Mouse (Mus musculus) midbrain, embryonic 16.5 days (tissue): ENCODE measurements at regions not wholly inside any gene's neighbourhood (a gene's known extent, or its start where the extent isn't known, plus 50 kb on each side); places are given as distances from the start of the nearest gene placed in this dataset.

Experiments
- ATAC-seq: fragments of 200-750 bp; cut with Nextera tagmentation; 2 replicates; pipeline ENCODE4 v1.8.0; 2017; ENCODE audit warnings: moderate TSS enrichment
- H3K27ac ChIP-seq: fragments of 300-500 bp; sonication (generic); 2 replicates; pipeline ENCODE4 v1.5.1; 2014; ENCODE audit warnings: mild to moderate bottlenecking, low read length, mixed read lengths
- H3K27me3 ChIP-seq: fragments of 300-500 bp; sonication (generic); 2 replicates; pipeline ENCODE4 v1.6.1; 2014; ENCODE audit warnings: low read depth, low read length, mixed read lengths; ENCODE audit not compliant: control insufficient read depth, insufficient read depth
- H3K36me3 ChIP-seq: fragments of 300-500 bp; sonication (generic); 2 replicates; pipeline ENCODE4 v1.6.1; 2014; ENCODE audit warnings: mild to moderate bottlenecking, low read length, moderate library complexity, mixed read lengths; ENCODE audit not compliant: control insufficient read depth, insufficient read depth
- H3K4me1 ChIP-seq: fragments of 300-500 bp; sonication (generic); 2 replicates; pipeline ENCODE4 v1.6.1; 2014; ENCODE audit warnings: mild to moderate bottlenecking, low read length, mixed read lengths; ENCODE audit not compliant: control insufficient read depth, insufficient read depth
- H3K4me2 ChIP-seq: fragments of 300-500 bp; sonication (generic); 2 replicates; pipeline ENCODE4 v1.6.1; 2014; ENCODE audit warnings: mild to moderate bottlenecking, low read length, mixed read lengths
- H3K4me3 ChIP-seq: fragments of 300-500 bp; sonication (generic); 2 replicates; pipeline ENCODE4 v1.5.1; 2014; ENCODE audit warnings: low read depth, mild to moderate bottlenecking, low read length, moderate library complexity, mixed read lengths
- H3K9ac ChIP-seq: fragments of 300-500 bp; sonication (generic); 2 replicates; pipeline ENCODE4 v1.6.1; 2014; ENCODE audit warnings: low read depth, low read length, mixed read lengths
- H3K9me3 ChIP-seq: fragments of 300-500 bp; sonication (generic); replicated peaks from 2 replicates; pipeline ENCODE4 v1.6.1; 2014; ENCODE audit warnings: mild to moderate bottlenecking, low read length, mixed read lengths; ENCODE audit not compliant: control insufficient read depth, poor library complexity, severe bottlenecking
- WGBS: fragments of 180-500 bp; shearing (Covaris S2); extraction: QIAGEN DNeasy Blood & Tissue Kit; methylation state at CpG from one replicate; pipeline ENCODE4 v1.1.7; 2014; 5-methylcytosine and 5-hydroxymethylcytosine counted together

DNA sequence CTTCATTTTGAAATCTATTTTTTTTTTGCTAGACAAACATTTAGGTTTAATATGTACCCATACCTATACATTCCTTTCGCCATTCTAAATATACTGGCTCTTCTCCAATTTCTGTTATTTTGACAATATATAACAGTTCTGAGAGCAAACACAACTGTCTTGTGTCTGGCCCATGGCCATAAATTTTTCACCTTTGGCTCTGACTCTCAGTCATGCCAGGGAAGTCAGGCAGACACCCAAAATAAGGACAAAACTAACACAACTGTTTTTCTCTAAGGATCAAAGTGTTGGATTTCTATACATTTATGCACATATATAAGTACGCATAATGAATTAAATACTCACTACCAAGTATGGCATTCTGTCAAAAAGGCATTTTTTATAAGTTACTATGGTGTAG, 331.3 kb downstream of the Gja1 start:
- H3K4me3 ChIP-seq, result no peak overlapping the region
- H3K4me1 ChIP-seq, result no peaks in the 10 kb centered on the region
- no peak for ATAC-seq
- H3K9me3 ChIP-seq, result no peaks in the 10 kb centered on the region
- no peak overlapping the region for H3K27ac ChIP-seq
- no peaks in the 10 kb centered on the region for H3K36me3 ChIP-seq
- no peak overlapping the region for H3K9ac ChIP-seq
- H3K27me3 ChIP-seq, result no peaks in the 10 kb centered on the region
- no peak overlapping the region for H3K4me2 ChIP-seq
- 93% methylated on average over 2 of the region's 2 CpGs for WGBS

DNA sequence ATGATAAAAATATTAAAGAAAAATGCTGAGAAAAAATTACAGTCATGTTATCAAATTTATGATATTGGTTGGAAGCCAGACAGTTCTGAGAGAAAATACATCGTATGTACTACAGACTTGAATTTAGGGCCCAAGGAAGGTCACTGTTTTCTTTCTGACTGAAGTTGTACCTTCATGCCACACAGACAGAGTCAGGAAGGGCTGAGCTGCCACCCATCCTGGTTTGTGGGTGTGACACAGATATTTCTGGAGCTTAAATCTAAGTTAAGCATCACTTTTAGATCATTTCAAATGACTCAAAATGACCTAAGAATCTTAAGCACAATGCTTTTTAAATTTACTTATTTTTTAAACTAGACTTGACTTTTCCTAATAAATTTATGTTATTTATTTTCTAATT, 331.8 kb downstream of the Gja1 start:
- no peak overlapping the region for H3K9ac ChIP-seq
- WGBS, result 86% methylated on average over 1 of the region's 1 CpGs
- no peak for ATAC-seq
- H3K27me3 ChIP-seq, result no peaks in the 10 kb centered on the region
- no peaks in the 10 kb centered on the region for H3K9me3 ChIP-seq
- H3K4me1 ChIP-seq, result no peaks in the 10 kb centered on the region
- no peak overlapping the region for H3K4me3 ChIP-seq
- H3K36me3 ChIP-seq, result no peaks in the 10 kb centered on the region
- H3K27ac ChIP-seq, result no peak overlapping the region
- no peak overlapping the region for H3K4me2 ChIP-seq

DNA sequence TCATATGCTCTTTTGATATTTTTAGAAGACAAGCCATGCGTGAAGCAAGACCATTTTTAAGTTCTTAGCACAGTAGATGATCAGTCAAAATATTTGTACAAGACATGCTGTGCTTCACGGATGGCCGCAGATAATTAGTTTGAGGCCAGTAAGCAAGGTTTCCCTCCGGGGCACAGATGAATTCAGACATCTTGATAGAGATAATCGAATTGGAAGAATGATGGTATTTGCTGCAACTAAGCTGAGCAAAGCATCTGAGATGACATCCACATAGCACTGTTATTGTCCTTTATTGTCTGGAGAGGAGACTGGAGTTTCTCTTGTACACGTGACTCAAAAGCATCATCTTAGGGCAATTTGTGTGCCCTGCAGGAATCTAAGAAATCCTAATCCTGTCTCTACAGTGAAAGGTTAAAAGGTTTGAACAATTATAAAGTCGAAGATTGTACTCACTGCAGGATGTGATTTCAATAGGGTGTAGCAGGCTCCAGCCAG, 335.5 kb downstream of the Gja1 start:
- H3K9ac ChIP-seq, result no peak overlapping the region
- 20% methylated on average over 7 of the region's 7 CpGs for WGBS
- H3K4me1 ChIP-seq, result no peaks in the 10 kb centered on the region
- H3K27me3 ChIP-seq, result no peaks in the 10 kb centered on the region
- no peak for ATAC-seq
- H3K9me3 ChIP-seq, result no peaks in the 10 kb centered on the region
- no peak overlapping the region for H3K27ac ChIP-seq
- no peak overlapping the region for H3K4me3 ChIP-seq
- H3K36me3 ChIP-seq, result no peaks in the 10 kb centered on the region
- H3K4me2 ChIP-seq, result no peak overlapping the region

DNA sequence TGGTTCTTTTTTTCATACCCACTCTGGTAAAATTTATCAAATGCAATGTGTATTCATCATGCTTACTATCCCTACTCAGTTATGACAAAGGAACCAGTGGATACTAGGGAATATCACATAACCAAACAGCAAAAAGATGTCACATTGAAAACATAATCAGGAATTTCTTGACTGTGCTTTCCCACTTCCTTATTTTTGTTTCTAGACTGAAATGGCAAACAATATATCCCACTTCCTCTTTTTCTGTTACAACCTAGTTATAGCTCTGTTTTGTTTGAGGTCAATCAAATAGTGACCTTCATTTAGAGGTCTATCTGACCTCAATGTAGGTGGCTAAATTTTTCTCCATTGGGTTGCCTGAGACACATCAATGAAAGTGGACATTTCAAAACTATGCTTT, 359.9 kb downstream of the Gja1 start:
- Histone ChIP-seq H3K4me2 (no peak overlapping the region), H3K27ac (no peak overlapping the region), H3K9ac (no peak overlapping the region), H3K4me1 (no peaks in the 10 kb centered on the region), H3K9me3 (no peaks in the 10 kb centered on the region), H3K36me3 (no peaks in the 10 kb centered on the region), H3K4me3 (no peak overlapping the region), H3K27me3 (no peaks in the 10 kb centered on the region)
- ATAC-seq, result no peak

DNA sequence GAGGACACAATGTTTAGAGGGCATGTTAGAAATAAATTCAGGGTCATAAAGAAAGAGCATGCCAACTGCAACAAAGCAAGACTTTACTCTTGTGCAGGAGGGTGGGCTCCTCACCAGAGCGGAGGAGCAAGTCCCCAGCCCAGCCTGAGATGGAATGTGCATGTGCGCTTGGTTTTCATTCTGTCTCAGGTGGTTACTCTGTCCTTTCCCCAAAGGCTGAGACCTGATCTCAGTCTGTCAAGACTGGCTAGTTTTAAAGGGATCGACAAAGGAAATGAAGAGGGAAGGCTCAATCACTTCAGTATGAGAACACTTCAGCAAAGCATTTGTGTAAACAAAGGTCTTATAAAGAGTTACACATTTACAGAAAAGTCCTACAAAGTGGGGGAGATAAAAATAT, 362.5 kb downstream of the Gja1 start:
- no peak for ATAC-seq
- no peak overlapping the region for H3K27ac ChIP-seq
- H3K4me3 ChIP-seq, result no peak overlapping the region
- 93% methylated on average over 3 of the region's 3 CpGs for WGBS
- no peaks in the 10 kb centered on the region for H3K9me3 ChIP-seq
- H3K27me3 ChIP-seq, result no peaks in the 10 kb centered on the region
- no peak overlapping the region for H3K4me2 ChIP-seq
- H3K36me3 ChIP-seq, result no peaks in the 10 kb centered on the region
- H3K9ac ChIP-seq, result no peak overlapping the region
- H3K4me1 ChIP-seq, result no peaks in the 10 kb centered on the region

DNA sequence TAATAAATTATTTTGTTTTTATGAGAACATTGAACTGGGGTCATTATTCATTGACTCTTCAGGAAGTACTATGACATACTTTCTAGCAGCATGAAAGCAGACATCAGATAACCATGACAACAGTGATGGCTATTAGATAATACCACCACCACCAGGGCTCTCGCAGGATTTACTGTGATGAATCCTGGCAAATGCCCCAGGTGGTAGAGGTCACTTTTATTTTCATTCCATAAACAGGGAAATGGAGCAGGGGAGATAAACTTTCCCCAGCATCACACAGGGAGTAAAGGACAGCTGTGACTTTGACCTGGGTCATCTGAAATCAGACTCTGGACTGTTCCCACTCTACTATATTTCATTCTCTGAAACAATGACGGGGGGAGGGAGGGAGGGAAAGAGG, 375.0 kb downstream of the Gja1 start:
- Histone ChIP-seq H3K9me3 (no peaks in the 10 kb centered on the region), H3K36me3 (no peaks in the 10 kb centered on the region), H3K27ac (no peak overlapping the region), H3K4me1 (no peaks in the 10 kb centered on the region), H3K4me3 (no peak overlapping the region), H3K9ac (no peak overlapping the region), H3K27me3 (no peaks in the 10 kb centered on the region), H3K4me2 (no peak overlapping the region)
- ATAC-seq, result no peak
- 14% methylated on average over 1 of the region's 2 CpGs for WGBS

DNA sequence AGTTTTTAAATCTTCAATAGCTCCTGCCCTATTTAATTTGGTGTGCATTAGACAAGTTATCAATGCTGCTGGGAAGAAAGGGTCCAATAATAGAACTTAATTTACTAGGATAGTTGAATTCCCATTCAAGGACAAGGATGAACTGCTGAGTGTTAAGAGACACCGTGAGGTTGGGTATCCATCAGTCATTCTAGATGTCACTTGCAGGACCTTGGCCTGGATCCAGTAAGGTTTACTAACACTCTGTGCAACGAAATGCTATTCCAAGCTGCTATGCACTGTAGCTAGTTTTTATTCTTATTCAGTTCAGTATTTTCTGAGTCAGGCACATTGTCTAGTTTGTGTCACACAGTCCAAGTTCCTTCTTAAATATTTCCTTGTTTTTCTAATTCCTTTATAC, 376.4 kb downstream of the Gja1 start:
- 71% methylated on average over 2 of the region's 2 CpGs for WGBS
- H3K9ac ChIP-seq, result no peak overlapping the region
- no peaks in the 10 kb centered on the region for H3K4me1 ChIP-seq
- H3K36me3 ChIP-seq, result no peaks in the 10 kb centered on the region
- no peak overlapping the region for H3K27ac ChIP-seq
- H3K4me3 ChIP-seq, result no peak overlapping the region
- no peak overlapping the region for H3K4me2 ChIP-seq
- no peaks in the 10 kb centered on the region for H3K27me3 ChIP-seq
- no peaks in the 10 kb centered on the region for H3K9me3 ChIP-seq
- ATAC-seq, result no peak

DNA sequence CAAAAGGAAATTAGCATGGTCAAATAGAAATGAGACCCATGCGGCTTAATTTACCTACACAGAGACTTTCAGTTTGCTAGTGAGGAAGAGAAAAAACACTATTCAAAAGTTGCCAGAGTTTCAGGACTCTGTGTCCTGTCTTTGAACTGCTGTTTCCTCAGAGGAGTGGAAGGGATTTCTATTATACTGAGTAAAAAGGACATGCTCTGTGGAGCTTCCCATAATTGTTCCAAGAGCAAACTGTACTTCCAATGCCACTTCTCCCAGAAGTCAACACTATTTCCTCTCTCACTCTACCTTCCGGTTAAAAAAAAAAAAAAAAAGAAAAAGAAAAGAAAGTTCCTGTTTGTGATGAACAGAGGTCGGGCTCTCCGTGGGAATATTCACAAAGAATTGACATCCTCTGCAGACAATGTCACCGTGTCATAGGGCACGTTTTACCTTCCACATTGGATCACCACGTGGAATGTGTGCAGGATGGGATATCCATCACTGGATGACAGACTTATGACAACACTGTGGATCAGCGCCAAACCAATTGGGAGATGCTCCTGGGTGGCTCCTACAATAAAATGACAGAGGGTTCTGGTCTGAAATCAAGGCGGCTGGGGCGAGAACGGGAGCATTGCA, 377.5 kb downstream of the Gja1 start:
- no peak for ATAC-seq
- Histone ChIP-seq H3K9ac (no peak overlapping the region), H3K9me3 (no peaks in the 10 kb centered on the region), H3K27me3 (no peaks in the 10 kb centered on the region), H3K27ac (no peak overlapping the region), H3K36me3 (no peaks in the 10 kb centered on the region), H3K4me3 (no peak overlapping the region), H3K4me2 (no peak overlapping the region), H3K4me1 (no peaks in the 10 kb centered on the region)
- 81% methylated on average over 11 of the region's 11 CpGs for WGBS

DNA sequence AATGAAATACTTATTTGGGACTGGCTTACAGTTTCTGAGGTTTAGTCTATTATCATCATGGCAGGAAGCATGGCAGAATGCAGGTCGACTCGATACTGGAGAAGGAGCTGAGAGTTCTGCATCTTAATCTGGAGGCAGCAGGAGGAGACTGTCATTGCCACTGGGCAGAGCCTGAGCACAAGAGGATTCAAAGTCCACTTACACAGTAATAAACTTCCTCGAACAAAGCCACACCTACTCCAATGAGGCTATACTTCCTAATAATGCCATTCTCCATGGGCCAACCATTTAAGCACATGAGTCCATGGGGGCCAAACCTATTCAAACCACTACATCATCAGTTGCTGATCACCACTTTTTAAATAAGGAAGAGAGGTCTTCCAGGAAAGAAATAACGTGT, 393.5 kb downstream of the Gja1 start:
- no peaks in the 10 kb centered on the region for H3K36me3 ChIP-seq
- no peak overlapping the region for H3K9ac ChIP-seq
- no peaks in the 10 kb centered on the region for H3K27me3 ChIP-seq
- no peaks in the 10 kb centered on the region for H3K9me3 ChIP-seq
- 92% methylated on average over 4 of the region's 4 CpGs for WGBS
- H3K27ac ChIP-seq, result no peak overlapping the region
- H3K4me1 ChIP-seq, result no peaks in the 10 kb centered on the region
- H3K4me3 ChIP-seq, result no peak overlapping the region
- ATAC-seq, result no peak
- no peak overlapping the region for H3K4me2 ChIP-seq
